Mouse (Mus musculus) small intestine, adult 2 months (tissue): ENCODE results near the gene Cflar.

Source experiments
- CTCF ChIP-seq: fragments of 200-500 bp; IDR thresholded peaks from 2 replicates; pipeline ENCODE4 v1.5.1; 2012; ENCODE audit warnings: low read depth, mild to moderate bottlenecking, control low read depth, inconsistent platforms, low read length, moderate library complexity, mixed read lengths; ENCODE audit not compliant: insufficient replicate concordance, insufficient read length; ENCODE audit errors: extremely low read depth
- POLR2A ChIP-seq: fragments of 200-500 bp; IDR thresholded peaks from 2 replicates; pipeline ENCODE4 v1.6.1; 2012; ENCODE audit warnings: low read depth, mild to moderate bottlenecking, control low read depth, inconsistent platforms, low read length, moderate library complexity

- TF ChIP-seq CTCF (no peak), POLR2A (no peak)
Observed at GRCm38 (mm10) chr1:58735962-58736361, 24.7 kb downstream of the Cflar start.
